Mouse (Mus musculus) forebrain, postnatal 0 days (tissue): ENCODE results near the gene Fam160b1. TPM values are rescaled to one million over a fixed set of nuclear protein-coding genes. Genes with fewer than 3 reads are reported as not detected.
A peak's percentile ranks its signal among the peaks of the same experiment; 100 is the strongest.

ENCODE experiments used
- ATAC-seq: fragments of 200-750 bp; cut with Nextera tagmentation; 2 replicates; pipeline ENCODE4 v1.8.0; 2017; ENCODE audit warnings: mild to moderate bottlenecking, moderate library complexity
- DNase-seq: peaks from one replicate; pipeline ENCODE4 v3.0.0-alpha.2; 2015
- H3K27ac ChIP-seq: fragments of 300-500 bp; sonication (generic); 2 replicates; pipeline ENCODE4 v1.5.1; 2014; ENCODE audit warnings: low read depth, mild to moderate bottlenecking, antibody characterized with exemption, low read length, moderate library complexity, mixed read lengths
- H3K27me3 ChIP-seq: fragments of 300-500 bp; sonication (generic); 2 replicates; pipeline ENCODE4 v1.6.1; 2014; ENCODE audit warnings: mild to moderate bottlenecking, low read length, mixed read lengths; ENCODE audit not compliant: insufficient read depth
- H3K36me3 ChIP-seq: fragments of 300-500 bp; sonication (generic); 2 replicates; pipeline ENCODE4 v1.6.1; 2014; ENCODE audit warnings: mild to moderate bottlenecking, moderate library complexity; ENCODE audit not compliant: insufficient read depth
- H3K4me1 ChIP-seq: fragments of 300-500 bp; sonication (generic); 2 replicates; pipeline ENCODE4 v1.6.1; 2014; ENCODE audit warnings: antibody characterized with exemption; ENCODE audit not compliant: insufficient read depth
- H3K4me2 ChIP-seq: fragments of 300-500 bp; sonication (generic); 2 replicates; pipeline ENCODE4 v1.6.1; 2014; ENCODE audit warnings: low read depth, mild to moderate bottlenecking, moderate library complexity
- H3K4me3 ChIP-seq: fragments of 300-500 bp; sonication (generic); 2 replicates; pipeline ENCODE4 v1.5.1; 2014; ENCODE audit warnings: low read depth, low read length, mixed read lengths
- H3K9ac ChIP-seq: fragments of 300-500 bp; sonication (generic); 2 replicates; pipeline ENCODE4 v1.6.1; 2014; ENCODE audit warnings: mild to moderate bottlenecking
- H3K9me3 ChIP-seq: fragments of 300-500 bp; sonication (generic); 2 replicates; pipeline ENCODE4 v1.6.1; 2016; ENCODE audit warnings: low read length
- CTCF ChIP-seq: sonication (generic); IDR thresholded peaks from 2 replicates; pipeline ENCODE4 v1.5.1; 2016; ENCODE audit warnings: antibody characterized with exemption, control low read depth, low read depth
- WGBS: fragments of 180-500 bp; shearing (Covaris S2); extraction: QIAGEN DNeasy Blood & Tissue Kit; methylation state at CpG from one replicate; pipeline ENCODE4 v1.1.7; 2014; 5-methylcytosine and 5-hydroxymethylcytosine counted together
- polyA plus RNA-seq: library from polyadenylated mRNA; unstranded; fragments of >200 nt; fragmentation: Nextera tagmentation; extraction: Ambion mirVana; gene quantifications from 2 replicates; pipeline ENCODE4 v1.2.1, GENCODE M21; 2015
- total RNA-seq: library from RNA; depleted of rRNA; stranded (reverse); fragments of >200 nt; gene quantifications from 2 replicates; pipeline ENCODE4 v1.2.3, GENCODE M21; 2014

Fam160b1 gene
- total and polyA plus RNA-seq, 2 experiments from 2014 or later: 10.8 to 23.0 TPM

GRCm38 (mm10) chr19:57403700-57404501 is 43.4 kb downstream of the Fam160b1 start:
- WGBS: 13% methylated on average over 24 of the region's 24 CpGs
- no peaks in the 10 kb centered on the region for H3K36me3 ChIP-seq
- no peaks in the 10 kb centered on the region for H3K4me1 ChIP-seq
- 0 out of 2 replicates have a peak overlapping the region, but pooled peaks have one; percentile 0 for H3K4me2 ChIP-seq
- H3K4me3 ChIP-seq: no peak overlapping the region
- no peaks in the 10 kb centered on the region for H3K9me3 ChIP-seq
- peak; percentile 76 for TF ChIP-seq CTCF
- DNase-seq: peak; percentile 63
- no peak overlapping the region for H3K9ac ChIP-seq
- H3K27ac ChIP-seq: no peak overlapping the region
- ATAC-seq: peak; percentile 20; the same call in 1 of the 2 replicates
- H3K27me3 ChIP-seq: no peaks in the 10 kb centered on the region

- DNase-seq: peak; percentile 23
- ATAC-seq: 0 out of 2 replicates have a peak, but pooled peaks have one; percentile 29
- no peaks in the 10 kb centered on the region for H3K27me3 ChIP-seq
- no peaks in the 10 kb centered on the region for H3K36me3 ChIP-seq
- H3K9ac ChIP-seq: no peak overlapping the region
- H3K4me2 ChIP-seq: 0 out of 2 replicates have a peak overlapping the region, but pooled peaks have one; percentile 0
- WGBS: 13% methylated on average over 9 of the region's 9 CpGs
- no peak overlapping the region for H3K27ac ChIP-seq
- H3K4me1 ChIP-seq: no peaks in the 10 kb centered on the region
- no peaks in the 10 kb centered on the region for H3K9me3 ChIP-seq
- H3K4me3 ChIP-seq: no peak overlapping the region
- TF ChIP-seq CTCF: no peak
Measured at GRCm38 (mm10) chr19:57404502-57404848, 44.0 kb downstream of the Fam160b1 start.

GRCm38 (mm10) chr19:57407947-57408346 is 47.5 kb downstream of the Fam160b1 start:
- Histone ChIP-seq H3K36me3 (no peaks in the 10 kb centered on the region), H3K4me2 (no peak overlapping the region), H3K27me3 (no peaks in the 10 kb centered on the region), H3K4me1 (no peaks in the 10 kb centered on the region), H3K9me3 (no peaks in the 10 kb centered on the region), H3K4me3 (no peak overlapping the region), H3K27ac (no peak overlapping the region), H3K9ac (no peak overlapping the region)
- no peak for TF ChIP-seq CTCF
- DNase-seq (no peak), ATAC-seq (no peak)
- 97% methylated on average over 1 of the region's 1 CpGs for WGBS

GRCm38 (mm10) chr19:57411375-57412196 is 51.1 kb downstream of the Fam160b1 start:
- Histone ChIP-seq H3K4me1 (no peaks in the 10 kb centered on the region), H3K27ac (0 out of 2 replicates have a peak overlapping the region, but pooled peaks have one; percentile 17), H3K4me3 (no peak overlapping the region), H3K9ac (peak overlapping the region; percentile 11; the same call in 1 of the 2 replicates), H3K27me3 (no peaks in the 10 kb centered on the region), H3K9me3 (no peaks in the 10 kb centered on the region), H3K36me3 (no peaks in the 10 kb centered on the region), H3K4me2 (peak overlapping the region; percentile 22)
- TF ChIP-seq CTCF: no peak
- WGBS: 35% methylated on average over 29 of the region's 29 CpGs
- ATAC-seq (peak; percentile 64), DNase-seq (peak; percentile 59)

GRCm38 (mm10) chr19:57413170-57413569 is 52.7 kb downstream of the Fam160b1 start:
- DNase-seq: no peak
- Histone ChIP-seq H3K4me1 (no peaks in the 10 kb centered on the region), H3K9me3 (no peaks in the 10 kb centered on the region), H3K4me3 (no peak overlapping the region), H3K27ac (no peak overlapping the region), H3K4me2 (no peak overlapping the region), H3K27me3 (no peaks in the 10 kb centered on the region), H3K36me3 (no peaks in the 10 kb centered on the region), H3K9ac (no peak overlapping the region)
- no peak for TF ChIP-seq CTCF
- no peak for ATAC-seq
- WGBS: 88% methylated on average over 3 of the region's 3 CpGs

GRCm38 (mm10) chr19:57413918-57414317 is 53.4 kb downstream of the Fam160b1 start:
- no peaks in the 10 kb centered on the region for H3K9me3 ChIP-seq
- 83% methylated on average over 6 of the region's 6 CpGs for WGBS
- no peaks in the 10 kb centered on the region for H3K27me3 ChIP-seq
- no peak overlapping the region for H3K4me3 ChIP-seq
- no peak overlapping the region for H3K27ac ChIP-seq
- no peak overlapping the region for H3K4me2 ChIP-seq
- TF ChIP-seq CTCF: peak; percentile 24
- no peak overlapping the region for H3K9ac ChIP-seq
- DNase-seq: no peak
- no peaks in the 10 kb centered on the region for H3K36me3 ChIP-seq
- no peak for ATAC-seq
- no peaks in the 10 kb centered on the region for H3K4me1 ChIP-seq
